Mouse (Mus musculus): ENCODE results near the gene Ogt. TPM values are rescaled to one million over a fixed set of nuclear protein-coding genes. Genes with fewer than 3 reads are reported as not detected.

Gene Ogt
- total RNA-seq (2021) = 100 to 1,000 TPM; 113 to 171 TPM
- long read RNA-seq, experiment 1, full-length matches to known transcripts = 4 of 9 reads
- long read RNA-seq, experiment 1, partial matches to known transcripts = 4 of 9 reads
- long read RNA-seq, experiment 1, other reads (novel, unspliced or antisense) = 1 of 9 reads
- long read RNA-seq, experiment 2, full-length matches to known transcripts = 4 of 18 reads
- long read RNA-seq, experiment 2, partial matches to known transcripts = 8 of 18 reads
- long read RNA-seq, experiment 2, other reads (novel, unspliced or antisense) = 6 of 18 reads

DNA sequence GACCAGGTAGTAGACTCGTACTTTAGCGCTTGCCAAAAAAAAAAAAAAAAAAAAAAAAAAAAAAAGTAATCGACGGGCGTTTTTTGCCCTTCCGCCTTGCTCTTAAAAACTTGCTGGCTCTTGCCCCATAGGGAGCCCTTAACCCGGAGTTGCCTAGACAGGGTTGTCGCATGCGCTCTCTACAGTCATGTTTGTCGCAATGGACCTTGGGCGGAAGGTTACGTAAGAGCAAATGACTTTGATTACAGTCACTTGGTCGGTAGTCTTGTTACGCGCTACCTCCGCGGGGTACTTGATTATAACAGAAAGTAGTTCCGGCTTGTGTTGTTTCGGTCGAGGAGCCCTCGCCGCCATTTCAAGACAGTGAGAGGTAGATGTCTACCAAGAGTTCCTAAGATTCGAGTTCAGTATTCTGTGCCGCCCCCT is at the start of gene Ogt:
Ogt (plus strand) TSS at position 320 of the 426 bp plus-strand sequence.
- DNase-seq (ENCODE audit: low spot score in 2 of 2) = peak; percentile 70 to 78

DNA sequence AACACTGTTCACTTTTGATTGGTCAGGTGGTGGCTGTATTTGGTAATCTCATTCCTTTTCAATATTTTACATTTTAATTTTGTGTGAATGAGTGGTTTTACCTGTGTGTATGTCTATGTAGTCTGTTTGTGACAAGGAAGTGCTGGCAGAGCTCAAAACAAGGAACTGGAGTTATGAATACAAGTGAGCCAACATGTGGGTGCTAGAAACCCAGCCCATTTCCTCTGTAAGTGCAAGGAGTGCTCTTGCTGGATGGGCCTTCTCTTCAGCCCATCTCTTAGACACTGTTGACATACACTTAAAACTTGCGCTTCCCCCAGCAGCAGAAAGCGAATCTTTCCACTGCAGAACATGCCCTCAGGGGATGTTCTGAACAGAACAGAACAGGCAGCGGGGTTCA is 23.7 kb upstream of the Ogt start:
- no peak for DNase-seq (ENCODE audit: low spot score in 2 of 2)

DNA sequence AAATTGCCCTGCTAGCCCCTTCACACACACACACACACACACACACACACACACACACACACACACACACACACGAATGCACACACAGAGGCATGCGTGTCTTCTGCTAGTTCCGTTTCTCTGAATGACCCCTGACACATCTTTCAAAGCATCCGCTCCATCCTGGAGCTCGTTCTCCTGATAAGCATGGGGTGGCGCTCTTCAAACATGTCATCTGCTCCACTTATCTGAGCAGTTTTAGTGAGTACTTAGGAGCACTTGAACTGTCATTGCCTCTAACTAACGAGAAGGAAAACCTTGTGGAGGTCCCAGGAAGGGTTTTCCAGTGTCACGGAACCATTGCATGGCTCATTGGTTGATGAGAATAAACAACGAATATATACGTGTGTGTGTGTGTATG is 22.0 kb upstream of the Ogt start:
- no peak for DNase-seq (ENCODE audit: low spot score in 2 of 2)

GRCm38 (mm10) chrX:101620317-101620716 is 19.5 kb upstream of the Ogt start:
- DNase-seq (ENCODE audit: low spot score in 2 of 2) = no peak

GRCm38 (mm10) chrX:101622539-101622938 is 17.3 kb upstream of the Ogt start:
- DNase-seq (ENCODE audit: low spot score in 2 of 2) = no peak

DNA sequence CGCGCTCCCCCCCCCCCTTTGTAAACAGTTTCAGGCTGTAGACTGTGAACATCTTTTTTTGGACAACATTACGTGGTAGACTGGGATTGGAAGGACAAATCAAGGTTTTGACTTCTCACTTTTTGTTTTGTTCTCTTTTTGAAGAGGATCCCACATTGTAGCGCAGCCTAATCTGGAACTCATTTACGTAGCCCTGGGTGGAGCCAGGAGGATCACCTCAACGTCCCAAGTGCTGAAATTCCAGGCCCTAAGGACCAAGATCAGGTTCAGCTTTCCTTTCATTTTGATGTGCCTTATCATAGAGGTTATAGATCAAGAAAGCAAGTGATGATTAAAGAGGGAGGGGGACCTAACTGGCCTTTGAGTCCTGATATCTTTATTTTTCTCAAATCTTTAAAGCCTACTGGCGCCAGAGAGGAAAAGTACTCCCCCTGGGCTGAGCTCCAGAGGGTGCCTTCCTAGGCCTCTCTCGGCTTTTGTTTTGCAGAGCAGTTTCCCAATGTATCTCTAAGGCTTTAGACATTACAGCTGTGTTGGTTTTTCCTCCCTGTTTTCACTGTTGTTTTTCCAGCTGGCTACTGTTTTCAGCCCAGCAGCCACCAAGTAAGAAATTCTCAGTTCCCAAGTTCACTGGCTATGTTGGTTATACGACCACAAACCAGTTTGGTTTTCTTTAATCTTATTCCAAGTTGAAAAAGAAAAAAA is 2.9 kb upstream of the Ogt start:
- no peak for DNase-seq (ENCODE audit: low spot score in 2 of 2)

GRCm38 (mm10) chrX:101638856-101639255 is 1.0 kb upstream of the Ogt start:
- DNase-seq (ENCODE audit: low spot score in 2 of 2) = no peak

DNA sequence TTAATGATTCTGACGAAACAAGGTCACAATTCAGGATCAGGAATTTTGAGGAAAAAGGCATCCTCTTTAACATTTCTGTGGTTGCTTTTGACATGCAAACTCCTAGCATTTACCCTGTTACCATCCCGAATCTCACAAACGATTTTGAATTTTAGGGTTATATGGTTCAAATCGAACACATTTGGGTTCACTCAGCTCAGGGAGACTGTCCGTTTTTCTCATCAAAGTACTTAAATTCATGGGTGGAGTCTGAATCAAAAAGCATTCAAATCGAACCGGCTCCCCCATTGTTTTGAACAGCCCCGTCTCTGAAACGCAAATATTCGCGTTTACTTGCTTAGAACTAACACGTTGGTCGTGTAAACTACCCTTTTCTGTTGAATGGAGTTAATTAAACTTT is 554 bp upstream of the Ogt start:
- DNase-seq (ENCODE audit: low spot score in 2 of 2) = no peak

- DNase-seq (ENCODE audit: low spot score in 2 of 2) = peak; percentile 23 to 31
These were observed 617 bp downstream of the Ogt start for GRCm38 (mm10) chrX:101640194-101641160.

DNA sequence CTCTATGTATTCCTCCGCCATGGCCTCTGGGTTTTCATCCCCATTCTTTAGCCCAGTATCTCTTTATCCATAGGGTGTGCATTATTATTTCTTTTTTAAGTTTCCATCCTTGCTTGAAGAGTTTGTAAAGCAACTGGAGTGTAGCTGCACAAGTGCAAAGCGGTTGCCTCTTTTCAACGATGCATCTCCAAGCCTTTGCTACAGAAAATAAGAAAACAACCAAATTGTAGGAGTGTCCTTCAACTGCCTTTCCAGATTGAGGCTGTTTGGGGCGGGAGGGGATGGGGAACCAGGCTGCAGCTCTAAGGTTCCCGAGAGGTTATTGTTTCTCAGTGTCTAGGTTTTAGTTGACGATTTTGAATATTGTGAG is 1.3 kb downstream of the Ogt start:
- DNase-seq (ENCODE audit: low spot score in 2 of 2) = no peak

DNA sequence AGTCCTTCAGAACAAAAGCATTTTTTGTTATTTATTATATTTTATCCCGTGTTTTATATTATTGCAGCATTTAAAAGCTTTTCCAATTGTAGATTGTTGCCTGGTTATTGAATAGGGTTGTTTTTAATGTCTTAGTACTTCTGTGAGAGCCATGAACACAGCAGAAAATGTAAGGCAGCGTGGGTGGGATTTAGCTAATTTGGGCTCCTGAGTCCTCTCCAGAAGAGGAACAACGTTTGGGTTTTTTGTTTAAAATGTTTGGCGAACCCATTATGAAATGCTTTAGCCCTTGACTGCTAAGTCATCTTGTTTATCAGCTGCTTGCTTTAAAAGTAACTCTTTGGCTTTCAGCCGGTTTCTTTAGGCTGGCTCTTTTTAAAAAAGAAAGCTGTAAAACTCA is 2.2 kb downstream of the Ogt start:
- DNase-seq (ENCODE audit: low spot score in 2 of 2) = no peak

DNA sequence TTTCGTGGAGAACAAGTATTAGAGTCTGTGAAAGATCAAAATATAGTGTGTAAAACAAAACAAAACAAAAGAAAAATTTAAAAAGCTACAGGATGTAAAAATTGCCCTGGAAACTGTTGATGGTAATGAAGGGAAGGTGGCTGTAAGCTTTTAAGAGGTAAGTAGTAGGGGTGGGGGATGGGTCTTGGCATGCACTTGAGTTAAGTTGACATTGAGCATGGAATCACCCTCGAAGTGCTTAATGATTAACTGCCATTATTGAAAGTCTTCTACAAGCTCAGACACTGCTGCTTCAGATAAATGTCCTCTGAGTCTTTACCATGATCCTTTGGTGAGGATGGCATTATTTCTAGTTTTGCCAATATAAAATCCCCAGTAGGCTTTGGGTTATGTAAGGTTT is 5.4 kb downstream of the Ogt start:
- no peak for DNase-seq (ENCODE audit: low spot score in 2 of 2)

- DNase-seq (ENCODE audit: low spot score in 2 of 2) = no peak
These were observed 6.8 kb downstream of the Ogt start for GRCm38 (mm10) chrX:101646621-101647020.

GRCm38 (mm10) chrX:101695686-101696085 is 55.8 kb downstream of the Ogt start:
- DNase-seq (ENCODE audit: low spot score in 2 of 2) = no peak

GRCm38 (mm10) chrX:101697537-101697936 is 57.7 kb downstream of the Ogt start:
- no peak for DNase-seq (ENCODE audit: low spot score in 2 of 2)

DNA sequence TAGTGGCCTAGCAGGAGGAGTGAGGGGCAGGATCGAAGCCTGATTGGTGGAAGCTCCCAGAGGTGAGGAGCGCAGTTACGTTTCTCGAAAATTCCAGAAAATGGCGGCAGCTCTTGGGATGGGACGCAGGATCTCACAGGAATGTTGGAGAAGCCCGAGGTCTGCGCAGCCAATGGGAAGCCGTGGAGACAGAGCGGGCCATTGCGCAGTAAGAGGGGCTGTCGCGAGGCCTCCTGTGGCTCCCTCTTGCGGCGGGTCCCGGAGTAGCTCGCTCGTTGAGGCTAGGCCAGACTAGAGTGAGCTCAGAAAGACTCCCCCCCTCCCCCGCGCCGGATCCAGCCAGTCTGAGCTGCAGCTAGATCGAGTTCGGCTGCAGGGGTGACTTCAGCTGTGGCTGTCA is 58.4 kb downstream of the Ogt start:
- no peak for DNase-seq (ENCODE audit: low spot score in 2 of 2)

- DNase-seq (ENCODE audit: low spot score in 2 of 2) = no peak
These were observed 65.3 kb downstream of the Ogt start for GRCm38 (mm10) chrX:101705111-101705510.

- no peak for DNase-seq (ENCODE audit: low spot score in 2 of 2)
These were observed 80.5 kb downstream of the Ogt start for GRCm38 (mm10) chrX:101720401-101720800.

GRCm38 (mm10) chrX:101730010-101730409 is 90.2 kb downstream of the Ogt start:
- DNase-seq (ENCODE audit: low spot score in 2 of 2) = no peak

- DNase-seq (ENCODE audit: low spot score in 2 of 2) = no peak
These were observed 92.8 kb downstream of the Ogt start for GRCm38 (mm10) chrX:101732644-101733043.

- no peak for DNase-seq (ENCODE audit: low spot score in 2 of 2)
These were observed 93.4 kb downstream of the Ogt start for GRCm38 (mm10) chrX:101733288-101733687.
